Mouse (Mus musculus) bone marrow, adult 2 months (tissue): ENCODE results near the gene Nhp2. TPM values are rescaled to one million over a fixed set of nuclear protein-coding genes. Genes with fewer than 3 reads are reported as not detected.
A peak's percentile ranks its signal among the peaks of the same experiment; 100 is the strongest.

Source experiments
- H3K27ac ChIP-seq: fragments of 200-500 bp; 2 replicates; pipeline ENCODE4 v1.5.1; 2012; ENCODE audit warnings: low read depth, mild to moderate bottlenecking, control low read depth, inconsistent platforms, low read length; ENCODE audit not compliant: control insufficient read depth, poor library complexity, insufficient read depth
- H3K4me1 ChIP-seq: fragments of 200-500 bp; 2 replicates; pipeline ENCODE4 v1.6.1; 2011; ENCODE audit warnings: low read length; ENCODE audit not compliant: control insufficient read depth, insufficient read depth
- H3K4me3 ChIP-seq: fragments of 200-500 bp; replicated peaks from 2 replicates; pipeline ENCODE3; 2011; ENCODE audit warnings: mild to moderate bottlenecking, low read depth, low read length, control low read depth; ENCODE audit not compliant: control insufficient read depth
- CTCF ChIP-seq: fragments of 200-500 bp; IDR thresholded peaks from 2 replicates; pipeline ENCODE4 v1.5.1; 2011; ENCODE audit warnings: low read length, control low read depth; ENCODE audit not compliant: control insufficient read depth, insufficient read depth
- POLR2A ChIP-seq: fragments of 200-500 bp; IDR thresholded peaks from 2 replicates; pipeline ENCODE4 v1.6.1; 2011; ENCODE audit warnings: low read depth, mild to moderate bottlenecking, control low read depth, low read length, borderline replicate concordance; ENCODE audit not compliant: control insufficient read depth
- WGBS: fragments of 180-500 bp; shearing (Covaris S2); methylation state at CpG from one replicate; pipeline ENCODE4 v1.1.7; 2018; 5-methylcytosine and 5-hydroxymethylcytosine counted together
- polyA plus RNA-seq: library from polyadenylated mRNA; stranded (reverse); fragments of >200 nt; gene quantifications from 2 replicates; pipeline ENCODE4 v1.2.4, GENCODE M21; 2011; ENCODE audit warnings: low replicate concordance; ENCODE audit not compliant: missing spikeins, insufficient read depth, insufficient read length

The Nhp2 gene
- polyA plus RNA-seq, 1 experiment = 118 TPM

DNA sequence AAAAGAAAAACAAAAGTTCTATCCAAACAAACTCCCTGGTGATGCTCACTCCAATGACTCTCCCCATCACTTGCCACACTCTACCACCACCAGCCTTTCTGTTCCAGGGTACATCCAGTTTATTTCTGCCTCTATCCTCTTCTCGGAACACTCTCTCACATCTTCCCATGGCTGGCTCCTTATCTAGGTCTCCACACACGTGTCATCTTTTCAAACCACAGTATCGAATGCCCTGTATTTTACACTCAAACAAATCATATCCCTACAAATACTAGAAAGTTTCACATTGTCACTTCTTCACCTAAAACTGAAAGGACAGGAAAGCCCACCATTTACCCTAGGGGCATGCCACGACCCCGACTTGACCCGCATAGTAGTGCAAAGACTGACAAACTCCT, 15.6 kb downstream of the Nhp2 start:
- TF ChIP-seq CTCF (no peak), POLR2A (no peak)
- 4% methylated on average over 6 of the region's 6 CpGs for WGBS

DNA sequence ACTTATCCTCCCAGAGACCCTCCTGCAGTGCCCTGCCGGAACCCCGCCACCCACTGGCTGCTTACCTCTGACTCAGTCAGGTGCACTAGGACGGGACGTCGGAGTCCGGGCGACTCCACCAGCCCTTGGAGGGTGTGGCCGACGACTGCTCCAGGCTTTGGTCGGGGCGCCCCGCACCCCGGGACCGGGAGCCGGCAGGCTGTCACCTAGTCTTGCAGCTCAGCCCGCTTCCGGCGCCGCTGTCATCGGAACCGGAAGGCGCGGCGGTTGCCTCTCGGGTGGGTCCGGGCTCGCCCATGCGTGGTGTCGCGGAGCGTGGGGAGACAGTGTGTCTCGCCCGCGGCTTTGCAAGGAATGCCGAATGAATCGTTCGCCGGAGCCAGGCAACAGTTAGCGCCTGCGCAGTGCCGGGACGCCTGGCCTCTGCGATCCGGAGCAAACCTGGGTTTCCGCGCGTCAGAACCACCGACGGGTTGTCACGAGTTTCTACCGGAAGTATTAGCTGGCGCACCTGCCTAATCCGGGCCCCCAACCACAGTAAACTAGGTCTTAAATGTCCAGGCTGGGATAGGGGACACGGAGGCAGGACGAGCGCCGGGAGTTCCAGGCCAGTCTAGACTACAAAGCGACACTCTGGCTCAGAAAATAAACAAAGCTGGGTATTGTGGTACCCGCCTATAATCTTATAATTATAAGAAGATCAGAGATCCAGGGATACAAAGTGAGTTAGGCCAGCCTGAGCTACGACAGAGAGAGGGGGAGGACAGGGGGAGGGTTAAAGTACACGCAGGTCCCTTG, 16.2 kb downstream of the Nhp2 start, which contains the start of gene Rmnd5b:
Rmnd5b (minus strand) TSS at position 372 of the 798 bp plus-strand sequence.
- WGBS = under 1% methylated on average over 61 of the region's 61 CpGs
- H3K27ac ChIP-seq = peak within 1 kb of the TSS; percentile 93

More for the DNA sequence above, 15.6 kb downstream of the Nhp2 start:
- Histone ChIP-seq H3K27ac (peak overlapping the region; percentile 93), H3K4me3 (peak overlapping the region; percentile 82), H3K4me1 (peaks cover 5% of the 10 kb centered on the region)

DNA sequence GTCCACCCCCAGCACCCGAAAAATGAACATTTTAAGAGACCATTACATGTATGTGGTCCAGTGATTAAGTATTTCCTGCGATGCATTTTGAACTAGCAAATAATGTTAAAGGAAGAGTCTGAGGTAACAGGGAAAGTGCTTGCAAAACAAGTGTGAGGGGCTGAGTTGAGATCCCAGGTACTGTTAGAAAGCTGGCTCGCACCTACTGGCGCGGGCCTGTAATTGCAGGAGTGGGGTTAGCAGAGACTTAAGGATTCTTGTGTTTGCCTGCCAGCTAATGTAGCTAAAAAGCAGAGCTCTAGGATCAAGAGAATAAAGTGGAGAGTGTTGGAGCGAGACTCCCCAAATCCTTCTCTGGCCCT, 16.8 kb downstream of the Nhp2 start:
- peaks cover 5% of the 10 kb centered on the region for H3K4me1 ChIP-seq
- no peak for TF ChIP-seq POLR2A
- peak; percentile 60; the same call in 1 of the 2 replicates for TF ChIP-seq CTCF
- peak overlapping the region; percentile 82 for H3K4me3 ChIP-seq
- WGBS = 5% methylated on average over 6 of the region's 6 CpGs
- H3K27ac ChIP-seq = peak overlapping the region; percentile 93

More for the DNA sequence above, 16.2 kb downstream of the Nhp2 start, which contains the start of gene Rmnd5b:
- peaks cover 5% of the 10 kb centered on the region for H3K4me1 ChIP-seq
- H3K4me3 ChIP-seq = peak within 1 kb of the TSS; percentile 82
- TF ChIP-seq CTCF (no peak), POLR2A (peak; percentile 66; the same call in 1 of the 2 replicates)

- Histone ChIP-seq H3K4me1 (peaks cover 2% of the 10 kb centered on the region), H3K27ac (peak overlapping the region; percentile 90), H3K4me3 (peak overlapping the region; percentile 47)
- WGBS = 1% methylated on average over 17 of the region's 17 CpGs
- TF ChIP-seq POLR2A = peak; percentile 74; the same call in 1 of the 2 replicates
- no peak for TF ChIP-seq CTCF
Measured at GRCm38 (mm10) chr11:51637971-51638414, 18.5 kb downstream of the Nhp2 start.

- Histone ChIP-seq H3K27ac (peak overlapping the region; percentile 90; the same call in 1 of the 2 replicates), H3K4me3 (no peak overlapping the region), H3K4me1 (peaks cover 2% of the 10 kb centered on the region)
- WGBS = 42% methylated on average over 5 of the region's 5 CpGs
- no peak for TF ChIP-seq CTCF
- TF ChIP-seq POLR2A = no peak
Measured at GRCm38 (mm10) chr11:51638497-51638896, 19.0 kb downstream of the Nhp2 start.

DNA sequence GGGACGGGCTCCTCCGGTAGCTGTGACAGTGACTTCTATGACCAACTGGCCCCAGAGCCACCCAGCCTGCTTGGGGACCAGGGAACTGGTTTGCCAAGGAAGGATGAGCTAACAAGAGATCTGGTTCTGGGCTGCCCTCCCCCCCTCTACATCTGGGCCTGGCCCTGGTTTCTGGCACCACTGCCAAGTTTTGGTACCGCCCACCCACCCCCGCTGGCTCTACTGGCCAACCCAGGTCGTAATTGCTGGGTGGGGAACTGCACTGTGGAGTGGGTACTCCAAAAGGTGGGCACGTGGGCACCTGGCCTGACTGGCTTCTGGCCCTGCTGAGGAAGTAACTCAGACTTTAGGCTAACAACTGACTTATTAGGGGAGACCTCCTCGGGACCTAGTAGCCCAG, 21.2 kb downstream of the Nhp2 start:
- 76% methylated on average over 7 of the region's 7 CpGs for WGBS
- peaks cover 6% of the 10 kb centered on the region for H3K4me1 ChIP-seq
- H3K27ac ChIP-seq = no peak overlapping the region

DNA sequence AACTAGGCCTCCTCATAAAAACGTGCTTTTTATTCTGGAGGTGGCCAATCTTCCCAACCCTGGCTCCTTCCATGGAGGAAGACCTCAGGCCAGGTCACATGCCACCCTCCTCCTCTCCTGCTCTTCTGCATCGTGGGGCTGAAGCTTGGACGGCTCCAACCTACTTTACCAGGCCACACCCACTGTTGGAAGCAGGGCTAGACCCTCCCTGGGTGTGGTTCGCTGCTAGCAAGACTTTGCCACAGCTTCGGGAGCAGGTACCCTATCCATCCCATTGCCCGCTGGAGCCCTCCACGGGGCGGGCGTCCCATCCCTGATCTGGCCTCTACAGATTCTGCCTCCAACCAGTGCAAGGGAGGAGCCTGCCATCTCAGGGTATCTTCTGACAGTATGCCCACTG, 23.7 kb downstream of the Nhp2 start:
- 68% methylated on average over 9 of the region's 9 CpGs for WGBS
- TF ChIP-seq POLR2A = no peak
- TF ChIP-seq CTCF = no peak
- Histone ChIP-seq H3K4me1 (peaks cover 7% of the 10 kb centered on the region), H3K27ac (peak overlapping the region; percentile 94), H3K4me3 (no peak overlapping the region)

More for the DNA sequence above, 21.2 kb downstream of the Nhp2 start:
- TF ChIP-seq CTCF (no peak), POLR2A (no peak)
- H3K4me3 ChIP-seq = no peak overlapping the region

DNA sequence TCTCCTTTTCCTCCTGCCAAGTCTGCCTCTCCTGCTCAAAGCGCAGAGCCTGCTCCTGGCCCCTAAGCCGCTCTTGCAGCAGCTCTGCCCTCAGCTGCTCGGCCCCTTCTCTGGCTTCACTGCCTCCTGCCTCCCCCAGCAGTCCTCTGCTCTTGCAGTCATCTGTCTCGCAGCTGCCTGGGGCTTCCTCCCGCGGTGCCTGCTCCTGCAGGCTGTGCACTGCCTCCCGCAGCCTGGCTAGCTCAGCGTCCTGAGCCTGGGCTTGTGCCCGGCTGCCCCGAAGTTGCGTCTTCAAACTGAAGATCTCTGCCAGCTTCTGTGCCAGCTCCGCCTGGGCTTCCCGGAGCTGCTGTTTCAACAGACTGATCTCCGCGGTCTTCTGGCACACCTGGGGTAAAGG, 24.2 kb downstream of the Nhp2 start:
- TF ChIP-seq POLR2A = no peak
- no peak for TF ChIP-seq CTCF
- H3K27ac ChIP-seq = peak overlapping the region; percentile 94
- H3K4me1 ChIP-seq = peaks cover 7% of the 10 kb centered on the region
- peak overlapping the region; percentile 48 for H3K4me3 ChIP-seq
- WGBS = 7% methylated on average over 15 of the region's 15 CpGs
